Mouse (Mus musculus) layer of hippocampus, postnatal 10 days (tissue): ENCODE data around the gene Rab5c. TPM values are rescaled to one million over a fixed set of nuclear protein-coding genes. Genes with fewer than 3 reads are reported as not detected.

ENCODE experiments used
- DNase-seq, 2 experiments: peaks; one replicate each; pipeline ENCODE4 v3.0.0; 2021; ENCODE audit warnings: low spot score in 2 of 2
- long read RNA-seq: library from polyadenylated mRNA; stranded (forward); transcript quantifications from one replicate; pipeline ENCODE4 v2.0.0, GENCODE M21; 2023
- total RNA-seq, 2 experiments: library from RNA; stranded (reverse); gene quantifications; 2 replicates each; pipeline ENCODE4 v1.2.3; 2021

Rab5c gene
- total RNA-seq = 100 to 1,000 TPM; 152 to 165 TPM
- long read RNA-seq, transcript Rab5c-202 (6 exons, 1,915 nt) = major isoform, 15 of 23 reads
- long read RNA-seq, partial matches to known transcripts = 2 of 23 reads
- long read RNA-seq, other reads (novel, unspliced or antisense) = 6 of 23 reads

DNA sequence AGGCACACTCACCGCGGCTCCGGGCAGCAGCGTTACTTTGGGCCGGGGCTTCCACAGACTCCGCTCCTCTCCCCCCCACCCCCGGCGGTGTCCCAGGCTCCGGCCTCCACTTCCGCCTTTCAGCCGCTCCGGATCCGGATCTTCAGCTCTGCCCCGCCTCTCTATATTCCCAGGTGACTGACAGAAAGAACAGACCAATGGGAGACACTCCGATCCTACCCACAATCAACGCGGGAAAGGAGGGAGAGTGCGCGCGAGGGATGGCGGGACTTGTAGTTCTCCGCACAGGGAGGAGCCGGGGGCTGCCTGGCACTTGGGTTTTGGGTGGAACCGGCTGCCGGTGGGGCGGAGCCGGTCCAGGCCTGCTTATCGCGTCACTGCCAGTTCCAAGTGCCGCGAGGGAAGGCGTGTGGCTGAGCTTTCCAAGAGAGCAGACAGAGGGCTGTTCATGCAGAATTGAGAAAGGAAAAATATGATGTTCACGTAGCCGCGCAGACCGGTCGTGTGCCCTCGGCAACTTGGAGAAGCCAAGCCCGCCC lies at the start of gene Rab5c:
TSS of gene Rab5c (minus strand) at position 150 of the 539 bp plus-strand sequence.
- peak; percentile 98 for DNase-seq

DNA sequence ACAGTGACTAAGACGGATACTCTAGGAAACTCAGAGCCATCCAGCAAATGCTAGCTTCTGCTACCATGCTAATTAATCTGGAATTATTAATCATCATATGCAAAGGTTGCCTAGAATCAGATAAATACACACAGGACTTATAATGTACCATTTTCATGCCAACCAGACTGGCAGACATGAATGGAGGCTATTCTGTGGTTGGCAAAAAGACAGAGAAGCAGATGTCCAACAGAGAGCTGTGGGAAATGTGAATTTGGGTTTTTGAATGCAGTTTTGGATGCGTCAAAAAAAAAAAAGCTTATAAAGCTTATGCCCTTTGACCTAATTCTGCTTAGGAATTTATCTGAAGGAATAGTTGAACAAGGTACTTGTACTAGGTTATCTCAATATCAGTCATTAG lies 47.8 kb upstream of the Rab5c start:
- no peak for DNase-seq

DNA sequence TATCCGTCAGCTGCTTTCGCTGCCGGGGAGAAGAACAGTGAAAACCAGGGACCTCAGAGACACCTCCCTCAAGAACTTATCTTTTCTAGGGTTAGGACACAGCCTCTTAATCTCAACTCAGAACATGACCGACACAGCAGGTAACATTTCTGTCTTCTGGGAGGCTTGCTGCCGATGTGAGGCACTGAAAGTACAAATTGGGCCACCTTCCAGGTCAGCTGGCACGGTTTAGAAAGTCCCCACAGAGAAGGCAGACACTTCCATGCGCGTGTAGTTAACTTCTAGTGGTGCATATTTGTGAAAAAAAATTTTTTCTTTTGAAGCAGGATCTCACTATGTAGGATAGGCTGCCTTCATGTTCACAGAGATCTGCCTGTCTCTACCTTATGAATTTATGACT lies 46.3 kb upstream of the Rab5c start:
- DNase-seq = no peak

DNA sequence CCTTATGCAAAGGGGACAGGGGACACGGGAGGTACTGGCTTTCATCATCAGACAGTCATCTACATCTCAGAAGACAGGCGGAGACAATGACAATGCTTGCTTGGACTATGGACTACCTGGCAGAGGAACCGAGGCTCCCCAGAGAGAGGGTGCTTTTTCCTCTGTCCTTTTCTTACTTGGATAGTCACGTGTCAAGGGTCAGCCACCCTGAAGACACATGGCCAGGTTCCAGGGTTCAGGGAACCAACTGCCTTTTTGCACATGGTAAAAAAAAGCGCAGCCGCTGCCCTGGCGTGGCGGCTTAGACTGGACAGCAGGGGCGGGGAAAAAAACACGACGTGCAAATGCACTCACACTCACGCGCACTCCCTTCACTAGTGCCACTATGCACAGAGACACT lies 44.6 kb upstream of the Rab5c start:
- no peak for DNase-seq

DNA sequence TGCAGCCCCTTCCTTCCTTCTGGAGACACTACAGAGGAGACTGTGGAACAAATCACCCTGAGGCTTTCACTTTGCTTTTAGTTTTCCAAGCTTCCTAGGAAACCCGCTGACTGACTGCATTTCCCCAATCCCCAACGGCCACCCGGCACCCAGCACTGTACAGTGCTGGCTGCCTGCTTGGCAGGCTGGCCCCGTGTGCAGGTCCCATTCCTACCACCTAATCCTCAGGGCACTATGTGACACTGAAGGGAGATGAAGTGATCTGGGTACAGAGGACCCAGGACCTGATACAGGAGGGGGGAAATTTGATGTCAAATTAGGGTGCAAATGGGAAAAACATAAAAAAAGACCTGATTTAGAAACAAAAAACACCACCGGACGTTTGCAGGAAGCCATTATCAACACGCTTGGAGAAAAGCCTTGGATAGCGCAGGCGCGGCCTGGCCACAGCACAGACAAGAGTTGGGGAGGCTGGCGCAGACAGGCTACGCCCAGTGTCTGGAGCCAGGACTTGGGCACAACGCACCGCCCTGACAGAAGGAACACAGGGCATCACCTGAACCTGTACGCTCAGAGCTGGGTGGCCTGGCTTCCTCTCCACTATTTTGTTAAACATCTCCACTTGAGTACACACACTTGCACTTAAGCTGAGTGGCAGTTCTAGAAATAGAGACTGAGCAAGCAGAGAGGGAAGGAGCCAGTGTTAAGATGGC lies 43.9 kb upstream of the Rab5c start:
- DNase-seq = no peak

DNA sequence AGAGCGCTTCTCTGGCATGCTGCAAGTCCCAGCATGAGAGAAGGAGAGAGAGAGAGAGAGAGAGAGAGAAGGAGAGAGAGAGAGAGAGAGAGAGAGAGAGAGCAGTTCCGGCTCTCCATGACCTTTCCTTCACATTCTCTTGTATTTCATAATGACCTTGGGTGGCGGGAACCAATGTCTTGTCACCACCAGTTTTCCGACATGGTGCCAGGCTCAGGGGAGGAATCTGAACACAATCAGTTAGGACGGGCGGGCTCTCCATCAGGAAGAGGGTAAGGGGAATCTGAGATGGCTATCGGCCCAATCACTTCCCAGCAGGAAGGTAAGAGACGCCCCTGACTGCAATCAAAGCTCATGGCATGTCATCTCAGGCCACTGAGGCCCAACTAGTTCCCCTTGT lies 42.2 kb upstream of the Rab5c start:
- no peak for DNase-seq

DNA sequence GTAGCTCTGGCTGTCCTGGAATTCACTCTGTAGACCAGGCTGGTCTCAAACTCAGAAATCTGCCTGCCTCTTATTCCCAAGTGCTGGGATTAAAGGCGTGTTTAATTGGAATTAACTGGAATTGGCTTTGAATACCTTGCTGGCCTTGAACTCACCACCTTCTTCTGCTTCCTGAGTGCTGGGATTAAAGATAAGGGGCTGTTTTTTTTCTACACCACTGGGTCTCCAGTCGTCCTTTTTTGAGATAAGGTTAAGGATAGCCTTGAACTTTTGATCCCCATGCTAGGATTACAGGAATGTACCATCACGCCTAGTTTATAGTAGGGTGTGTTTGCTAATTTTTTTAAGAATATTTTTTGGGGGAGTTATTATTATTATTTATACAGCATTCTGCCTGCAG lies 40.1 kb upstream of the Rab5c start:
- no peak for DNase-seq

DNA sequence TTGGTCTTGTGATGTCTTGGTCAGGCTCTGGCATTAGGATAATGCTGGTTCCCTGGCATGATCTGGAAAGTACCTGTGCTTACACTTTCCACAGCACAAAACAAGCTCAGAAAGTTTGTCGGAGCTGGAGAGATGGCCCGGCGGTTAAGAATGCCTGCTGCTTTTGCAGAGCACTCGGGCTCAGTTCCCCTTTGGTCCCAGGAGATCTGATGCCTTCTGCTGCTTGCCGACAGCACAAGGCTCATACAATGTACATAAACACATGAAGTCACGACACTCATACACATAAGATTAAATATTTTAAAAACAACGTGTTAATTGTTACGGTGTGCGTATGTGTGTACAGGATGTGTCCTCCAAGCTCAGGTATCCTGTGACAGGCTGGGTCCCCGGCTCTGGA lies 37.9 kb upstream of the Rab5c start:
- no peak for DNase-seq

DNA sequence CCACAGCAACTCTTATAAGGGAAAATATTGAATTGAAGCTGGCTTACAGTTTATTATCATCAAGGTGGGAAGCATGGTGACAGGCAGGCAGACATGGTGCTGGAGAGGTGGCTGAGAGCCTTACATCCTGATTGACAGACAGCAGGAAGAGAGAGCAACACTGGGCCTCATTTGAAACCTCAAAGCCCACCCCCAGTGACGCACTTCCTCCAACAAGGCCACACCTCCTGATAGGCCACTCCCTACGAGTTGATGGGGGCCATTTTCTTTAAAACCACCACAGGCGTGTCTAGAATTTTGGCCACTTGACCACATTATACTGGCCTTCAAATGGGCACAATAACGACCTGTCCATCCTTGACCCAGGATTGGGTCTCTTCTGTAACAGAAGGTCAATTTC lies 36.2 kb upstream of the Rab5c start:
- no peak for DNase-seq

DNA sequence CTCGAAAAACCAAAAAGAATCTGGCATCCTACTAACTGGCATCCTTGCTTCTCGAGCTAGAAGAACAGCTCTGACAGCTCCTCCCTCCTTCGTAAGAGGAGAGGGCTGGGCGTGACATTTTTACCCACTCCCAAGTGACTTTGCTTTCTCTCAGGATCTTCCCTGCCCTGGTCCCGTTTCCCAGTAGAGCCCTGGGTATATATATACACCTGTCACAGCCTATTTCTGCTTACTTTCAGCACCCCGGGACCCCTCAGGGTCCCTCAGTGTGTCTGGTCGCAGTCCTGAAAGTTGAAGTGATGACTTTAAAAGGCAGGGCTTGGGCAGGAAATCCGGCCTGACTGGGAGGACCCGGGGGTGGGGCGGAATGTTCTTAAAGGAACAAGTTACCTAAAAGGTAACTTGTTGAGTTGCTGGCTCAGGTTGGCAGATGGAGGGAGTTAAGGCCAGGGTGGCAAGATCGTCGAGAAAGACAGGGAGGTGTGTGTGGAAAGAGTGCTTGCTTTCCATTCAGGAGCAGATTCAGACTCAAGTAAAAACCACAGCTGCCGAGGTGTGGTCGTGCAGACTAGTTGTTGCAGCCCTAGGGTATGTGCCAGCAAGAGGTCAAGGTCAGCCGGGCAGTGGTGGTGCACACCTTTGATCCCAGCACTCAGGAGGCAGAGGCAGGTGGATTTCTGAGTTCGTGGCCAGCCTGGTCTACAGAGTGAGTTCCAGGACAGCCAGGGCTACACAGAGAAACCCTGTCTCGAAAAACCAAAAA lies 32.8 kb upstream of the Rab5c start, which contains the start of gene Ghdc:
TSS of gene Ghdc (minus strand) at position 312 of the 763 bp plus-strand sequence.
- DNase-seq = peak; percentile 62 to 74

DNA sequence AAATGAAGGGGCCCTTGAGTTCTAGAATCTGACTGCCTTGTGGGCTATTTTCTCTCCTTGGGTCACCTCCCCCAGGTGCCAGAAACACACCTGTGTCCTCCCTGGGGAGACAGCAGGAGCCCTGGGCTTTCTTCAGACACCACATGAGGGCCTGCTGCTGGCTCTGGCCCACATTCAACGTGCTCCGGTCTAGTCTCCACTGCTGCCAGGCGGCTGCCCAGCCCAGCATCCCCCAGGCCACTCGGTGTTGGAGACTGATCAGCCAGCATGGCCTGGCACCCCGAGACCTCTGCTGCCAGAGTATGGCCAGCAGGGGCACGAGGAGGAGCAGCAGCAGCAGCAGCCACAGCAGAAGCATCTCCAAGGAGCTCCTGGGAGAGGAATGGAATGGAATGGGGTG lies 32.0 kb upstream of the Rab5c start:
- DNase-seq = no peak

DNA sequence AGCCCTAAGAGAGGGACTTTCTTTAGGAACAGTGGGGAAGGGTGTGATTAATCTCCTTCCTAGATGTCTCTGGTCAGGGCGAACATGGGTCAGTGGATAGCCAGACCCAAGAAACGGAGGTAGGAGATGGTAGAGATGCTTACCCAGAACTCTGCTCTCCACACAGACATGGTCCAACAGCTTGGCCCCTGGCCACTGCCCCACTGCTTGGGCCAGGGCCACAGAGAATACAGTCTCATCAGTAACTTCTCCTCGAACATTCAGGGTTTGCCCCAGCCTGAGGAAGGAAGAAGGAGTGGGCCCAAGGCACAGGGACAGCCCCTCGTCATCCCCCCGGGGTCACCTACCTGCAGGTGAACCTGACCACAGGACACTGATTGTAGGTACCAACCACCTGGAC lies 29.9 kb upstream of the Rab5c start:
- no peak for DNase-seq

DNA sequence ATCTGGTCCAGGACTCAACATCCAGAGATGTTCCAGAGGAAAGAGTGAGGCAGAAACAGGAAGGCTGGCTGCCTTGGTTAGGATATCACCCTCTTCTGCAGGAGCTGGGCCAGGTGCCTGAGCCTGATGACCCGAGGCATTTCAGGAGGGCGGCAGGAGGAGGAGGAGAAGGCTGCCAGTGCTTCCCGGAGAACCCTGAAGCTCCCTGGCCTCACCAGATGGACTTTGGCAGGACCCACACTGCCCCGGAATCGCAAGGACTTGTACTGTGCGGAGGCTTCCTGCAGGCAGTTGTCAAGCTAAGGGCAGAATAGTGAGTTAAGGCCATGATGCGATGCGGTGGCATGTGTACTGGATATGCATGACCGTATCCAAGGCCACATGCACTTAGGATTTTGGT lies 28.7 kb upstream of the Rab5c start:
- no peak for DNase-seq

DNA sequence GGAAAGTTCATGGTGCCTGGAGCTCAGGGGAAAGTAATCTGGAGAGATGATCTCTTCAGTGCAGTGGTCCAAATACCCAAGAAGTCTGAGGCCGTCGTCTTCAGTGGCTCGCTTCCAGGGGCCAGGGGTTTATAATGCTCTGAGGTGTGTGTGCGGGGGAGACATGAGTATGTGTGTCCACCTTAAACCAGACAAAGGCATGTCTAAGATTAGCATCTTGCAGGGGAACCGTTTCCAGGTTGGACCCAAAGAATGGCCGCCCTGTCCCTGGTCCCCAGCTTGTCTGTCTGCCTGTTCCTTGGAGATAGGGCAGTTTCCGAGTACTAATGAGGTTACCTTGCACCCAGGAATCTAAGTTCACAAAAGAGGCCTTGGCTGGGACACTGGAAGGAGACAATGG lies 24.8 kb upstream of the Rab5c start, which contains the start of gene Hcrt:
TSS of gene Hcrt (minus strand) at position 101 of the 400 bp plus-strand sequence.
- DNase-seq = no peak

DNA sequence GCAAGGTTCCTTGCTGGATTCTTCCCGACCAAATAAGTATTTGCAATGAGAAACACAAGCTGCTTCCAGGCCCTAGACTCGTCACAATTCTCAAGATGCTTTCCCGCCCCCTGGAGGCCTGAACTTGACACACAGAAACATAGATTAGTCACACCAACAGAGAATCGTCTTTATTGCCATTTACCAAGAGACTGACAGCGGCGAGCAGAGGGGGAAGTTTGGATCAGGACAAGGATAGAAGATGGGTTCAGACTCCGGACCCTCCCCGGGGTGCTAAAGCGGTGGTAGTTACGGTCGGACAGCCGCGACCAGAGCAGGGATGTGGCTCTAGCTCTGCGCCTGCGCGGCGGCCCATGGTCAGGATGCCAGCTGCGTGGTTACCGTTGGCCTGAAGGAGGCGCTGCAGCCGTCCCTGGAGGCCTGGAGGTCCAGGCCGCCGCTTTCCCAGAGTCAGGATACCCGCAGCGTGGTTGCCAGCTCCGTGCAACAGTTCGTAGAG lies 23.6 kb upstream of the Rab5c start:
- peak; percentile 95 to 96 for DNase-seq

DNA sequence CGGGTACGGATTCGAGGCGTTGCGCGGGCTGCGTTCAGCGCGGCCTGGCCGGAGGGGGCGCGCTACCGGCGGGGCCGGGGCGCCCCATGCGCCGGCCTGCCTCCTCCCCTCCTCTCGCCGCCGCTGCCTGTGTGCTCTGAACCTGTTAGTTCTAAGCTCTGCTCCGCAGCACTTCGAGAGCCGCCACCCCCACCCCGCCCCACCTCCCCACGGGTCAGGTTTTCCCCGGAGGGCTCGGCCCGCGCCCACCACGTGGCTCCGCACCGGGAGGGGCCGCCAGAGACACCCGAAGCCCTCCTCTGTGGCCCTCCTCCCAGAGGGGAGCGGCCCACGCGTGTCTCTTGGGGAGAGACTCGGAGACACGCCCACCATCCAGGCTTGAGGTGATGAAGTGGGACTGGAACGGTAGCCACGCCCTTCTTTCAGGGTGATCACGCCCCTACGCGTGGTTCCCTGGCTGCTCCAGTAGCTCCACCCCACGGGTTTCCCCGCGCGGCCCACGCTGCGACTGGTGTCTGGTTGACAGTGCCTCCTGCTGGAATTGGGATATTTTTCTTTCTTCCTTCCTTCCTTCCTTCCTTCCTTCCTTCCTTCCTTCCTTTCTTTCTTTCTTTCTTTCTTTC lies 21.7 kb upstream of the Rab5c start, which contains the start of gene Kcnh4:
TSS of gene Kcnh4 (minus strand) at position 332 of the 623 bp plus-strand sequence.
- peak; percentile 72 to 74 for DNase-seq

DNA sequence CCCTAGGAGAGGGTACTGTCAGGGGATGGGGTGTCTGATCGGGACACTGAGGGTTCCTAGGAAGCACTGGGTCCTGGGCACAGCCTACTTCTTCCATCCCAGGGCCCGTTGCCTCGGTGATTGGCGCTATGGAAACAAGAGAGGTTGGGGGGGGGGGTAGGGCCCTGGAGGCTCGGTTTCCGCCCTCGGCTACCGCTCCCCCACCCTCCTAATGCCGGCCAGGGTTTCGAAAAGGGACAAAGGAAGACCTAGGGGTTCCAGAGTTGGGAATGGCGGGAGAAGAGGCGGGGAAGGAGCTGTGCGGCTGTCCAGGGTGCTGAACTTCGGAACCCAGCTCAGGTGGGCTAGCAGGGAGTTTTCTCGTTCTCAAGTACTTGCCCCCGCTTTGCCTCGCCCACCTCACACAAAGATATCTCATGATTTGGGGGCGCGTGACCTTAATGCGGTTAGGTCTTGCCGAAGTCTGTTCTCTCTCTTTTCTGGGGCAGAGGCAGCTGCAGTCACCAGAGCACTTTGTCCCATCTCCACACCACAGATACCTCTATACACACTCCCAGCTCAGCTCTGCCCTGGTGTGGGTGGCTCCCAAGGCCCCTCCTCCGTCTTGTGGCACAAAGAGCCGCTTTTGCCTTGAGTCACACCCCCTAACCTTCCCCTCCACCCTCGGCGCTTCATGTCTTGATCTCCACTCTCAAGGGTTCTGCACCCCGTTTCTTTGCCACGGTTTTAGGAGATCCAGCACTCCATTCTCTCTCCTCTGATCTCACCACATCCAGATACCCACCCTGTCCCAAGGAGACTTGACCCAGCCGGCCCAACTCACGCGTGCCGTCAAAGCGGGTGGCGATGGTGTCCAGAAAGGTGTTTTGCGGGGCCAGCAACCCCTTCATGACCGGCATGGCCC lies 20.9 kb upstream of the Rab5c start:
- DNase-seq = no peak

DNA sequence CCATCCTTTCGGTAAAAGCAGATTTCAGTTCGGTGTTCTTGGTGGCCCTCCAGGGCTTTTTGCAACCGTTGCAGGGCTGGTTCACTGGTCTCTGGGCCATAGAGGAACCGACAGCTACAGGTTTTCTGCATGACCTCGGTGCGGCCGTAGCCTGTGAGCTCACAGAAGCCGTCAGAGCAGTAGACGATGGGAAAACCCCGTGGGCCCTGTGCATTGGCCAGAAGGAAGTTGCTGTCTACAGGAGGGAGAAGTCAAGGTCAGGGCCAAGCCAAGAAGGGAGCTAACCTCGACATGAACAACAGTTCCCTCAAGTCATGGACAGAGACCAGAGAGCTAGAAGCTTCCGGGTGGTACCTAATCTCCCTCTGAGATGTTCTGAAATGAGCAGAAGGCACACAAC lies 19.6 kb upstream of the Rab5c start:
- DNase-seq = no peak

DNA sequence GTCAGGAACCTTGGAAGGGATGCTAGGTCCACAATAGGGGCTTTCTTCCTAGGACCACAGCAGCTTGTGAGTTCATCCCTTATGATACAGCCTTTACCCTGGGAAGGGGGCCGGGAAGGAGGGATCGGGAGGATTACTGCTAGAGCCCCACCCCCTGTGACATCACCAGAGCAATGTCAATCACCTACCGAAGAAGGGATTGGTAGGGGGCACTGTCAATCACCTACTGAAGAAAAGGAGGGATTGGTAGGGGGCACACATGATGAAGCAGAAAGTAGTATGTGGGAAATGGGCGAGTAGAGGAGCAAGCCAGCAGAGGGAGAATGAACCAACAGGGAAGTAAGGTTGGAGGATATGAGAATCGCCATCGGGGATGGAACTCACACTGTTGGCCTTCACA lies 18.5 kb upstream of the Rab5c start:
- no peak for DNase-seq

DNA sequence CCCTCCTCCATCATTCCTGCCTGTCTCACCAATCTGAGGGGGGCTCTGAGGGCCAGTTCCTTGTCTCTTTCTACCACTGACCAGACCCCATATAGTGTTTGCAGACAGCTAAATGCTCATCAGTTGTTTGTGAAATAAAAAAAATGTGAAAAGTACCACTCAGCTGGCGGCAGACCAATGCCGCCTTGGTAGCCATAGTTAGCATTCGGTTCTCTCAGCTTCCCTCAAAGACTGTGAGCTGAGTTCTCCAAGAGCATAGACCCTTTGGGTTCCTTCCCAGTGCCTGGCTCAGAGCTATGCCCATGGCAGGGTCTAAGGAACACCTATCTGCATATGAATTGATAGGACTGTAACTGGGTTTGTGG lies 16.7 kb upstream of the Rab5c start:
- no peak for DNase-seq
